Mouse (Mus musculus): ENCODE measurements around the gene Olfr1349. TPM values are rescaled to one million over a fixed set of nuclear protein-coding genes. Genes with fewer than 3 reads are reported as not detected.

The Olfr1349 gene
- polyA plus RNA-seq, 1 experiment from 2014 or later = not detected

- no peak within 1 kb of the TSS for H3K4me3 ChIP-seq (replicated peaks; ENCODE audit: low read length)
- H3K36me3 ChIP-seq (ENCODE audit: control insufficient read depth, insufficient read depth, low read length) = no peaks in the 10 kb centered on the region
- H3K4me2 ChIP-seq (ENCODE audit: low read depth, low read length) = no peak within 1 kb of the TSS
- no peak within 1 kb of the TSS for H3K9ac ChIP-seq (ENCODE audit: low read length)
- H3K27ac ChIP-seq (ENCODE audit: low read length) = no peak within 1 kb of the TSS
- H3K4me1 ChIP-seq (ENCODE audit: control insufficient read depth, insufficient read depth, low read length) = no peaks in the 10 kb centered on the region
- H3K27me3 ChIP-seq (ENCODE audit: control insufficient read depth, insufficient read depth, low read length) = no peaks in the 10 kb centered on the region
- ATAC-seq (ENCODE audit: insufficient read depth, low FRiP score) = no peak
- H3K9me3 ChIP-seq (replicated peaks; ENCODE audit: control insufficient read depth, low read length) = no peaks in the 10 kb centered on the region
Observed at GRCm38 (mm10) chr7:6466951-6467350, 55.8 kb downstream of the Olfr1349 start, which contains the start of gene Olfr1346. Olfr1346 (plus strand) TSS chr7:6467101.

Other genes with a start within 250 kb of the Olfr1349 start
- gene Zfp667, start 236.4 kb downstream of the Olfr1349 start, polyA plus RNA-seq (2015; fragmentation: Nextera tagmentation; extraction: Ambion mirVana) = 7.4 and 9.8 TPM in 2 replicates
- 4.6 and 5.9 TPM in 2 replicates for gene Zfp583, start 191.7 kb downstream of the Olfr1349 start, polyA plus RNA-seq (2015; fragmentation: Nextera tagmentation; extraction: Ambion mirVana)
- 1.3 and 1.7 TPM in 2 replicates for gene Gm3854, start 179.2 kb downstream of the Olfr1349 start, polyA plus RNA-seq (2015; fragmentation: Nextera tagmentation; extraction: Ambion mirVana)
- 2.8 and 3.0 TPM in 2 replicates for gene Zfp78, start 159.7 kb downstream of the Olfr1349 start, polyA plus RNA-seq (2015; fragmentation: Nextera tagmentation; extraction: Ambion mirVana)
- gene Zfp28, start 139.7 kb downstream of the Olfr1349 start, polyA plus RNA-seq (2015; fragmentation: Nextera tagmentation; extraction: Ambion mirVana) = 6.4 and 6.7 TPM in 2 replicates
- gene Smim17, start 124.2 kb downstream of the Olfr1349 start, polyA plus RNA-seq (2015; fragmentation: Nextera tagmentation; extraction: Ambion mirVana) = 0.31 TPM in 1 of 2 replicates, not detected in the other
- gene Gm20715, start 112.7 kb downstream of the Olfr1349 start, polyA plus RNA-seq (2015; fragmentation: Nextera tagmentation; extraction: Ambion mirVana) = not detected in 2 replicates
- gene Olfr1344, start 84.3 kb downstream of the Olfr1349 start, polyA plus RNA-seq (2015; fragmentation: Nextera tagmentation; extraction: Ambion mirVana) = not detected in 2 replicates
- not detected in 2 replicates for gene Olfr1336, start 66.8 kb downstream of the Olfr1349 start, polyA plus RNA-seq (2015; fragmentation: Nextera tagmentation; extraction: Ambion mirVana)
- gene Olfr1346, start 55.8 kb downstream of the Olfr1349 start, polyA plus RNA-seq (2015; fragmentation: Nextera tagmentation; extraction: Ambion mirVana) = not detected in 2 replicates
- gene Olfr5, start 36.0 kb downstream of the Olfr1349 start, polyA plus RNA-seq (2015; fragmentation: Nextera tagmentation; extraction: Ambion mirVana) = not detected in 2 replicates
- gene Olfr1347, start 23.2 kb downstream of the Olfr1349 start, polyA plus RNA-seq (2015; fragmentation: Nextera tagmentation; extraction: Ambion mirVana) = not detected in 2 replicates
- gene Olfr1348, start 14.2 kb downstream of the Olfr1349 start, polyA plus RNA-seq (2015; fragmentation: Nextera tagmentation; extraction: Ambion mirVana) = not detected in 2 replicates
- not detected in 2 replicates for gene Olfr1350, start 41.9 kb upstream of the Olfr1349 start, polyA plus RNA-seq (2015; fragmentation: Nextera tagmentation; extraction: Ambion mirVana)
- gene Zim1, start 173.5 kb upstream of the Olfr1349 start, polyA plus RNA-seq (2015; fragmentation: Nextera tagmentation; extraction: Ambion mirVana) = 4.9 and 7.0 TPM in 2 replicates
- 148 and 157 TPM in 2 replicates for gene Peg3, start 207.5 kb upstream of the Olfr1349 start, polyA plus RNA-seq (2015; fragmentation: Nextera tagmentation; extraction: Ambion mirVana)
- 4.9 and 5.6 TPM in 2 replicates for gene Usp29, start 207.6 kb upstream of the Olfr1349 start, polyA plus RNA-seq (2015; fragmentation: Nextera tagmentation; extraction: Ambion mirVana)

All from stomach, embryonic 16.5 days (tissue).